Mouse (Mus musculus): Measurements from ENCODE around the gene Nsf. TPM values are rescaled to one million over a fixed set of nuclear protein-coding genes. Genes with fewer than 3 reads are reported as not detected.

Nsf gene
- polyA plus RNA-seq, 1 experiment = 37.5 TPM

- peaks cover 6% of the 10 kb centered on the region; the same call in 1 of the 2 replicates for H3K4me1 ChIP-seq (ENCODE audit: control insufficient read depth, insufficient read depth, low read length)
- no peak overlapping the region for H3K4me3 ChIP-seq (ENCODE audit: insufficient read depth, low read length)
- TF ChIP-seq CTCF (IDR thresholded peaks at IDR 0.05; ENCODE audit: borderline replicate concordance, insufficient read depth, low read length) (no peak), POLR2A (IDR thresholded peaks at IDR 0.05; ENCODE audit: low read depth, low read length) (no peak)
- H3K27ac ChIP-seq (ENCODE audit: insufficient read depth, low read length) = no peak overlapping the region
Measured at GRCm38 (mm10) chr11:103948952-103949351, 4.9 kb downstream of the Nsf start.

- no peak overlapping the region for H3K4me3 ChIP-seq (ENCODE audit: insufficient read depth, low read length)
- H3K27ac ChIP-seq (ENCODE audit: insufficient read depth, low read length) = no peak overlapping the region
- no peaks in the 10 kb centered on the region for H3K4me1 ChIP-seq (ENCODE audit: control insufficient read depth, insufficient read depth, low read length)
- no peak for TF ChIP-seq CTCF (IDR thresholded peaks at IDR 0.05; ENCODE audit: borderline replicate concordance, insufficient read depth, low read length)
- no peak for TF ChIP-seq POLR2A (IDR thresholded peaks at IDR 0.05; ENCODE audit: low read depth, low read length)
Measured at GRCm38 (mm10) chr11:103942740-103943139, 11.1 kb downstream of the Nsf start.

- Histone ChIP-seq H3K27ac (ENCODE audit: insufficient read depth, low read length) (no peak overlapping the region), H3K4me1 (ENCODE audit: control insufficient read depth, insufficient read depth, low read length) (no peaks in the 10 kb centered on the region), H3K4me3 (ENCODE audit: insufficient read depth, low read length) (no peak overlapping the region)
- no peak for TF ChIP-seq CTCF (IDR thresholded peaks at IDR 0.05; ENCODE audit: borderline replicate concordance, insufficient read depth, low read length)
- no peak for TF ChIP-seq POLR2A (IDR thresholded peaks at IDR 0.05; ENCODE audit: low read depth, low read length)
Measured at GRCm38 (mm10) chr11:103941351-103941750, 12.5 kb downstream of the Nsf start.

- Histone ChIP-seq H3K4me3 (ENCODE audit: insufficient read depth, low read length) (no peak overlapping the region), H3K4me1 (ENCODE audit: control insufficient read depth, insufficient read depth, low read length) (no peaks in the 10 kb centered on the region), H3K27ac (ENCODE audit: insufficient read depth, low read length) (no peak overlapping the region)
- TF ChIP-seq POLR2A (IDR thresholded peaks at IDR 0.05; ENCODE audit: low read depth, low read length) (no peak), CTCF (IDR thresholded peaks at IDR 0.05; ENCODE audit: borderline replicate concordance, insufficient read depth, low read length) (no peak)
Measured at GRCm38 (mm10) chr11:103940887-103941286, 13.0 kb downstream of the Nsf start.

- Histone ChIP-seq H3K4me3 (ENCODE audit: insufficient read depth, low read length) (no peak overlapping the region), H3K4me1 (ENCODE audit: control insufficient read depth, insufficient read depth, low read length) (no peaks in the 10 kb centered on the region), H3K27ac (ENCODE audit: insufficient read depth, low read length) (no peak overlapping the region)
- TF ChIP-seq CTCF (IDR thresholded peaks at IDR 0.05; ENCODE audit: borderline replicate concordance, insufficient read depth, low read length) = no peak
- TF ChIP-seq POLR2A (IDR thresholded peaks at IDR 0.05; ENCODE audit: low read depth, low read length) = no peak
Measured at GRCm38 (mm10) chr11:103937976-103938728, 15.7 kb downstream of the Nsf start.

GRCm38 (mm10) chr11:103937451-103937850, 16.4 kb downstream of the Nsf start:
- TF ChIP-seq CTCF (IDR thresholded peaks at IDR 0.05; ENCODE audit: borderline replicate concordance, insufficient read depth, low read length) (no peak), POLR2A (IDR thresholded peaks at IDR 0.05; ENCODE audit: low read depth, low read length) (no peak)
- Histone ChIP-seq H3K27ac (ENCODE audit: insufficient read depth, low read length) (no peak overlapping the region), H3K4me1 (ENCODE audit: control insufficient read depth, insufficient read depth, low read length) (no peaks in the 10 kb centered on the region), H3K4me3 (ENCODE audit: insufficient read depth, low read length) (no peak overlapping the region)

- Histone ChIP-seq H3K4me3 (ENCODE audit: insufficient read depth, low read length) (no peak overlapping the region), H3K4me1 (ENCODE audit: control insufficient read depth, insufficient read depth, low read length) (no peaks in the 10 kb centered on the region), H3K27ac (ENCODE audit: insufficient read depth, low read length) (no peak overlapping the region)
- TF ChIP-seq CTCF (IDR thresholded peaks at IDR 0.05; ENCODE audit: borderline replicate concordance, insufficient read depth, low read length) = no peak
- no peak for TF ChIP-seq POLR2A (IDR thresholded peaks at IDR 0.05; ENCODE audit: low read depth, low read length)
Measured at GRCm38 (mm10) chr11:103935717-103936116, 18.1 kb downstream of the Nsf start.

GRCm38 (mm10) chr11:103933886-103934285, 20.0 kb downstream of the Nsf start:
- TF ChIP-seq POLR2A (IDR thresholded peaks at IDR 0.05; ENCODE audit: low read depth, low read length) = no peak
- TF ChIP-seq CTCF (IDR thresholded peaks at IDR 0.05; ENCODE audit: borderline replicate concordance, insufficient read depth, low read length) = no peak
- no peak overlapping the region for H3K27ac ChIP-seq (ENCODE audit: insufficient read depth, low read length)
- no peak overlapping the region for H3K4me3 ChIP-seq (ENCODE audit: insufficient read depth, low read length)

GRCm38 (mm10) chr11:103923957-103924356, 29.9 kb downstream of the Nsf start:
- no peaks in the 10 kb centered on the region for H3K4me1 ChIP-seq (ENCODE audit: control insufficient read depth, insufficient read depth, low read length)
- TF ChIP-seq POLR2A (IDR thresholded peaks at IDR 0.05; ENCODE audit: low read depth, low read length) (no peak), CTCF (IDR thresholded peaks at IDR 0.05; ENCODE audit: borderline replicate concordance, insufficient read depth, low read length) (no peak)
- H3K27ac ChIP-seq (ENCODE audit: insufficient read depth, low read length) = no peak overlapping the region
- no peak overlapping the region for H3K4me3 ChIP-seq (ENCODE audit: insufficient read depth, low read length)

More at GRCm38 (mm10) chr11:103933886-103934285, 20.0 kb downstream of the Nsf start:
- no peaks in the 10 kb centered on the region for H3K4me1 ChIP-seq (ENCODE audit: control insufficient read depth, insufficient read depth, low read length)

- TF ChIP-seq CTCF (IDR thresholded peaks at IDR 0.05; ENCODE audit: borderline replicate concordance, insufficient read depth, low read length) (no peak), POLR2A (IDR thresholded peaks at IDR 0.05; ENCODE audit: low read depth, low read length) (no peak)
- no peak overlapping the region for H3K4me3 ChIP-seq (ENCODE audit: insufficient read depth, low read length)
- no peaks in the 10 kb centered on the region for H3K4me1 ChIP-seq (ENCODE audit: control insufficient read depth, insufficient read depth, low read length)
- no peak overlapping the region for H3K27ac ChIP-seq (ENCODE audit: insufficient read depth, low read length)
Measured at GRCm38 (mm10) chr11:103923272-103923671, 30.6 kb downstream of the Nsf start.

All from embryonic fibroblast, embryonic 13.5 days (primary cell).